Mouse (Mus musculus) MEL (cell line): Measurements from ENCODE around the gene Srgap3. TPM values are rescaled to one million over a fixed set of nuclear protein-coding genes. Genes with fewer than 3 reads are reported as not detected.

Source experiments
- DNase-seq: peaks from one replicate; pipeline ENCODE4 v3.0.0; 2011; ENCODE audit warnings: low read depth, low spot score
- H3K27ac ChIP-seq: 2 replicates; pipeline ENCODE4 v1.5.1; 2012; ENCODE audit warnings: low read depth, mild to moderate bottlenecking, control low read depth, low read length, moderate library complexity; ENCODE audit not compliant: control insufficient read depth
- H3K27me3 ChIP-seq, 2 experiments: fragments of 150-350 bp in 1 of 2; sonication (generic) in 1 of 2; 2 replicates each; pipeline ENCODE4 v1.6.1; 2012; ENCODE audit warnings: low read length in 2 of 2, mild to moderate bottlenecking in 2 of 2, improper control_type of control experiment in 1 of 2, moderate library complexity in 1 of 2; ENCODE audit not compliant: insufficient read depth in 2 of 2, control insufficient read depth in 1 of 2
- H3K36me3 ChIP-seq, 2 experiments: 2 replicates each; pipeline ENCODE4 v1.6.1; 2012 to 2014; ENCODE audit warnings: low read length in 2 of 2, improper control_type of control experiment in 1 of 2, inconsistent platforms in 1 of 2, mild to moderate bottlenecking in 1 of 2; ENCODE audit not compliant: insufficient read depth in 2 of 2, control insufficient read depth in 1 of 2
- H3K4me1 ChIP-seq, 2 experiments: fragments of 150-350 bp in 1 of 2; sonication (generic) in 1 of 2; 2 replicates each; pipeline ENCODE4 v1.6.1; 2012; ENCODE audit warnings: low read length in 2 of 2, improper control_type of control experiment in 1 of 2, mild to moderate bottlenecking in 1 of 2; ENCODE audit not compliant: insufficient read depth in 2 of 2, control insufficient read depth in 1 of 2
- H3K4me3 ChIP-seq, 2 experiments: fragments of 150-350 bp in 1 of 2; sonication (generic) in 1 of 2; 2 replicates each; pipeline ENCODE4 v1.5.1; 2012; ENCODE audit warnings: low read depth in 2 of 2, low read length in 2 of 2, mild to moderate bottlenecking in 2 of 2, moderate library complexity in 2 of 2, control low read depth in 1 of 2, improper control_type of control experiment in 1 of 2; ENCODE audit not compliant: control insufficient read depth in 1 of 2, insufficient read depth in 1 of 2
- H3K79me2 ChIP-seq: 2 replicates; pipeline ENCODE4 v1.6.1; 2012; ENCODE audit warnings: mild to moderate bottlenecking, low read length, moderate library complexity; ENCODE audit not compliant: control insufficient read depth, poor library complexity, insufficient read depth
- H3K9ac ChIP-seq: 2 replicates; pipeline ENCODE4 v1.6.1; 2012; ENCODE audit warnings: low read depth, mild to moderate bottlenecking, control low read depth, low read length, moderate library complexity; ENCODE audit not compliant: control insufficient read depth, poor library complexity, severe bottlenecking
- H3K9me3 ChIP-seq: fragments of 150-350 bp; sonication (generic); replicated peaks from 2 replicates; pipeline ENCODE4 v1.6.1; 2012; ENCODE audit warnings: mild to moderate bottlenecking, low read length, improper control_type of control experiment, moderate library complexity; ENCODE audit not compliant: insufficient read depth
- CHD1 ChIP-seq: IDR thresholded peaks from 2 replicates; pipeline ENCODE4 v1.6.1; 2012; ENCODE audit warnings: low read depth, mild to moderate bottlenecking, inconsistent platforms, low read length, improper control_type of control experiment
- E2F4 ChIP-seq: IDR thresholded peaks from 2 replicates; pipeline ENCODE4 v1.6.1; 2011; ENCODE audit warnings: low read depth, low read length, improper control_type of control experiment, borderline replicate concordance
- ELF1 ChIP-seq: IDR thresholded peaks from 2 replicates; pipeline ENCODE4 v1.6.1; 2014; ENCODE audit warnings: low read depth, mild to moderate bottlenecking, inconsistent platforms, low read length, improper control_type of control experiment, moderate library complexity
- EP300 ChIP-seq, 2 experiments: IDR thresholded peaks; 2 replicates each; pipeline ENCODE4 v1.6.1; 2011; ENCODE audit warnings: improper control_type of control experiment in 2 of 2, low read length in 2 of 2, low read depth in 1 of 2, mild to moderate bottlenecking in 1 of 2
- GABPA ChIP-seq: IDR thresholded peaks from 2 replicates; pipeline ENCODE4 v1.6.1; 2012; ENCODE audit warnings: low read depth, mild to moderate bottlenecking, inconsistent platforms, low read length, improper control_type of control experiment, moderate library complexity
- GATA1 ChIP-seq: IDR thresholded peaks from 2 replicates; pipeline ENCODE4 v1.6.1; 2011; ENCODE audit warnings: low read depth, low read length, improper control_type of control experiment
- HCFC1 ChIP-seq: IDR thresholded peaks from 2 replicates; pipeline ENCODE4 v1.6.1; 2012; ENCODE audit warnings: low read depth, mild to moderate bottlenecking, inconsistent platforms, low read length, improper control_type of control experiment, moderate library complexity
- JUND ChIP-seq: IDR thresholded peaks from 2 replicates; pipeline ENCODE4 v1.6.1; 2011; ENCODE audit warnings: low read depth, mild to moderate bottlenecking, improper control_type of control experiment, low read length
- MAFK ChIP-seq: IDR thresholded peaks from 2 replicates; pipeline ENCODE4 v1.6.1; 2011; ENCODE audit warnings: low read depth, mild to moderate bottlenecking, low read length, improper control_type of control experiment, borderline replicate concordance
- MAZ ChIP-seq: IDR thresholded peaks from 2 replicates; pipeline ENCODE4 v1.6.1; 2012; ENCODE audit warnings: low read depth, mild to moderate bottlenecking, inconsistent platforms, low read length, improper control_type of control experiment
- MEF2A ChIP-seq: IDR thresholded peaks from 2 replicates; pipeline ENCODE4 v1.6.1; 2014; ENCODE audit warnings: low read depth, mild to moderate bottlenecking, inconsistent platforms, low read length, improper control_type of control experiment; ENCODE audit not compliant: poor library complexity, insufficient replicate concordance, severe bottlenecking; ENCODE audit errors: extremely low read depth
- MXI1 ChIP-seq: IDR thresholded peaks from 2 replicates; pipeline ENCODE4 v1.6.1; 2011; ENCODE audit warnings: mild to moderate bottlenecking, low read depth, low read length, improper control_type of control experiment
- MYC ChIP-seq: IDR thresholded peaks from 2 replicates; pipeline ENCODE4 v1.6.1; 2011; ENCODE audit warnings: low read depth, mild to moderate bottlenecking, low read length, improper control_type of control experiment, moderate library complexity
- NELFE ChIP-seq: IDR thresholded peaks from 2 replicates; pipeline ENCODE4 v1.6.1; 2011; ENCODE audit warnings: low read depth, low read length, improper control_type of control experiment
- NRF1 ChIP-seq: IDR thresholded peaks from 2 replicates; pipeline ENCODE4 v1.6.1; 2014; ENCODE audit warnings: low read depth, mild to moderate bottlenecking, inconsistent platforms, low read length, improper control_type of control experiment, moderate library complexity; ENCODE audit not compliant: poor library complexity, insufficient read depth, severe bottlenecking
- POLR2A ChIP-seq, 2 experiments: IDR thresholded peaks; 2 replicates each; pipeline ENCODE4 v1.6.1; 2011 to 2012; ENCODE audit warnings: low read length in 2 of 2, mild to moderate bottlenecking in 2 of 2, control low read depth in 1 of 2, improper control_type of control experiment in 1 of 2, low read depth in 1 of 2, moderate library complexity in 1 of 2; ENCODE audit not compliant: control insufficient read depth in 1 of 2, insufficient read depth in 1 of 2, poor library complexity in 1 of 2
- POLR2AphosphoS2 ChIP-seq: IDR thresholded peaks from 2 replicates; pipeline ENCODE4 v1.6.1; 2011; ENCODE audit warnings: low read length, improper control_type of control experiment
- POLR2AphosphoS5 ChIP-seq: IDR thresholded peaks from 2 replicates; pipeline ENCODE4 v1.6.1; 2012; ENCODE audit warnings: low read depth, borderline replicate concordance, mild to moderate bottlenecking, inconsistent platforms, low read length, moderate library complexity, mixed read lengths
- RAD21 ChIP-seq: IDR thresholded peaks from 2 replicates; pipeline ENCODE4 v1.6.1; 2011; ENCODE audit warnings: mild to moderate bottlenecking, low read depth, low read length, improper control_type of control experiment
- RCOR1 ChIP-seq: IDR thresholded peaks from 2 replicates; pipeline ENCODE4 v1.6.1; 2012; ENCODE audit warnings: low read depth, mild to moderate bottlenecking, inconsistent platforms, low read length, improper control_type of control experiment
- SIN3A ChIP-seq: IDR thresholded peaks from 2 replicates; pipeline ENCODE4 v1.6.1; 2012; ENCODE audit warnings: low read length, improper control_type of control experiment, inconsistent platforms
- UBTF ChIP-seq: IDR thresholded peaks from 2 replicates; pipeline ENCODE4 v1.6.1; 2012; ENCODE audit warnings: low read depth, mild to moderate bottlenecking, inconsistent platforms, low read length, improper control_type of control experiment, moderate library complexity, borderline replicate concordance; ENCODE audit not compliant: insufficient read depth
- ZC3H11A ChIP-seq: IDR thresholded peaks from 2 replicates; pipeline ENCODE4 v1.6.1; 2012; ENCODE audit warnings: low read depth, mild to moderate bottlenecking, inconsistent platforms, low read length, improper control_type of control experiment
- ZKSCAN1 ChIP-seq: IDR thresholded peaks from 2 replicates; pipeline ENCODE4 v1.6.1; 2012; ENCODE audit warnings: low read depth, mild to moderate bottlenecking, inconsistent platforms, low read length, improper control_type of control experiment, moderate library complexity
- ZMIZ1 ChIP-seq: IDR thresholded peaks from 2 replicates; pipeline ENCODE4 v1.6.1; 2012; ENCODE audit warnings: low read depth, mild to moderate bottlenecking, inconsistent platforms, low read length, improper control_type of control experiment, moderate library complexity
- ZNF384 ChIP-seq: IDR thresholded peaks from 2 replicates; pipeline ENCODE4 v1.6.1; 2012; ENCODE audit warnings: low read depth, mild to moderate bottlenecking, inconsistent platforms, low read length, improper control_type of control experiment
- polyA plus RNA-seq, 2 experiments: library from polyadenylated mRNA; stranded (reverse) in 1 of 2; unstranded in 1 of 2; fragments of >175 nt in 1 of 2; fragments of >200 nt in 1 of 2; gene quantifications; 2 replicates each; pipeline versions ENCODE4 v1.2.1 to v1.2.4; 2012; ENCODE audit warnings: low replicate concordance in 2 of 2, low read depth in 1 of 2; ENCODE audit not compliant: insufficient read length in 2 of 2, insufficient read depth in 1 of 2, missing spikeins in 1 of 2
- total RNA-seq: library from RNA; depleted of rRNA; stranded (reverse); fragments of 300-350 nt; gene quantifications from 2 replicates; pipeline ENCODE4 v1.2.3, GENCODE M21; 2012

Srgap3 gene
- total and polyA plus RNA-seq, 3 experiments: 0.31 to 0.75 TPM; not detected in 1

DNA sequence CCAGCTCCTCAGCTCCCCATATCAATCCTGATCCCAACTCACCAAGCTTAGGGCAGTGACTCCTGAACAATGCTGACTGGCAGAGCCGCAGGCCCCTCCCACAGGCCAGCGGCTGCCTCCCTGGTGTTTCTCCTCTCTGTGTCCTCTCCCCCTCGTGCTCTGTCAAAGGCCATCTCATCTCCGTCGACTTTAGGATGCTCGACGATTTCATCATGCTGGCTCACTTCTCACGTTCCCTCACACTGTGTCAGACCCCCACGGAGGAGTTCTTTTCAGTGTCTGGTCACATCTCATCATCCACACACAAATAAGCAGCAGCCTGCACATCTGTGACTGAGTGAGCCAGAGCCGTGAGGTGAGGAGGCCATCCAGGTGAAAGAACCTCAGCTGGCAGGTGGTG lies 158.4 kb downstream of the Srgap3 start:
- Histone ChIP-seq H3K4me1 (no peaks in the 10 kb centered on the region), H3K9me3 (no peaks in the 10 kb centered on the region), H3K79me2 (no peaks in the 10 kb centered on the region), H3K27me3 (no peaks in the 10 kb centered on the region), H3K27ac (no peak overlapping the region), H3K9ac (no peak overlapping the region), H3K4me3 (no peak overlapping the region), H3K36me3 (no peaks in the 10 kb centered on the region)
- TF ChIP-seq GATA1 (no peak), NRF1 (no peak), POLR2AphosphoS2 (no peak), POLR2AphosphoS5 (no peak), NELFE (no peak), RAD21 (no peak), MXI1 (no peak), ZNF384 (no peak), SIN3A (no peak), MEF2A (no peak), CHD1 (no peak), EP300 (IDR thresholded peaks at IDR 0.05; ENCODE audit: low read depth in 1 of 2, low read length in 2 of 2) (no peak), ZMIZ1 (no peak), JUND (no peak), E2F4 (no peak), MAZ (no peak), MAFK (no peak), GABPA (no peak), UBTF (no peak)
- no peak for DNase-seq

DNA sequence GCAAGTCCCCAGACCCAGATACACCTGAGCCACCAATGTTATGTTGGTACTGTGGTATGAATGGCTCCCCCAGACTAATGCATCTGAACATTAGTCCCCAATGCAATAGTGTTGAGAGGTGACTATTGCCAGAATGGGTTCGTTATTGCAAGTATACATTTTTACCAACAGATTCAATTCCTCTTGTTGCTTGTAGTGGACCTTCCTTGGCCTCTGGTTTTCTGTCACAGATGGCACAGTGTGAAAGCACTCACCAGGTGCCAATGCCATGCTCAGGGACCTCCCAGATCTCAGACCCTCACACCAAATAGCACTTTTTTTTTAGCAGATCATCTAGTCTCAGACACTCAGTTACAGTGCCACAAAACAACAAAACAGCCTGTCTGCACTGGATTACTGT lies 158.9 kb downstream of the Srgap3 start:
- no peaks in the 10 kb centered on the region for H3K79me2 ChIP-seq
- no peak overlapping the region for H3K9ac ChIP-seq
- no peaks in the 10 kb centered on the region for H3K27me3 ChIP-seq
- no peaks in the 10 kb centered on the region for H3K4me1 ChIP-seq
- DNase-seq: no peak
- H3K27ac ChIP-seq: no peak overlapping the region
- no peak overlapping the region for H3K4me3 ChIP-seq
- H3K36me3 ChIP-seq: no peaks in the 10 kb centered on the region
- no peaks in the 10 kb centered on the region for H3K9me3 ChIP-seq
- no peak for TF ChIP-seq ZKSCAN1
- no peak for TF ChIP-seq ZMIZ1
- no peak for TF ChIP-seq MYC
- TF ChIP-seq POLR2A (IDR thresholded peaks at IDR 0.05; ENCODE audit: control insufficient read depth in 1 of 2, insufficient read depth in 1 of 2, low read depth in 1 of 2, low read length in 2 of 2, poor library complexity in 1 of 2): no peak
- no peak for TF ChIP-seq RCOR1
- no peak for TF ChIP-seq NELFE
- no peak for TF ChIP-seq MEF2A
- no peak for TF ChIP-seq HCFC1
- no peak for TF ChIP-seq ELF1
- TF ChIP-seq ZC3H11A: no peak
- TF ChIP-seq UBTF: no peak
- TF ChIP-seq NRF1: no peak
- no peak for TF ChIP-seq RAD21
